Mouse (Mus musculus): ENCODE results near the gene Mrpl34.

Gene Mrpl34

DNA sequence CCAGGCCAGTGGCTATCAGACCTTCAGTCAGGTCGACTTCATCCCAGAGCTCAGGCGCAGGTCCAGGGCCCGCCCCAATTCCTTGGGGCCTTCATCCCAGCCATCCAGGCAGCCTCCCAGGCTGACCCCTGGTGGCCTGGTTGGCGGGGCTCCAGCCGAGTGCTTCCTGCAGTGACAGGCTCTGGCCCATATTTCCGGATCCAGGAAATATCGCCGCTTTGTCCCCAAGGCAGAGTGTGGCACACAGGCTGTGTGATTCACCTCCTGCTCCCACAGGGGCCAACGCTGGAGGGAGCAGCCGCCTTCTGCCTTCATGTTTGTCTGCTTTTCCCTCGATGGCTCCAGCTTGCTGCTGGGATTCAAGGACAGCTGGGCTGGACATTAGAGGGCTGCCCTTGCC is 31.7 kb downstream of the Mrpl34 start:
- no peak for DNase-seq (ENCODE audit: low spot score in 2 of 2)

- no peak for DNase-seq (ENCODE audit: low spot score in 2 of 2)
Observed at GRCm38 (mm10) chr8:71497077-71497645, 32.4 kb downstream of the Mrpl34 start.

- DNase-seq (ENCODE audit: low spot score in 2 of 2): no peak
Observed at GRCm38 (mm10) chr8:71497881-71498501, 33.2 kb downstream of the Mrpl34 start.

GRCm38 (mm10) chr8:71498816-71499690 is 34.3 kb downstream of the Mrpl34 start:
- DNase-seq (ENCODE audit: low spot score in 2 of 2): no peak

DNA sequence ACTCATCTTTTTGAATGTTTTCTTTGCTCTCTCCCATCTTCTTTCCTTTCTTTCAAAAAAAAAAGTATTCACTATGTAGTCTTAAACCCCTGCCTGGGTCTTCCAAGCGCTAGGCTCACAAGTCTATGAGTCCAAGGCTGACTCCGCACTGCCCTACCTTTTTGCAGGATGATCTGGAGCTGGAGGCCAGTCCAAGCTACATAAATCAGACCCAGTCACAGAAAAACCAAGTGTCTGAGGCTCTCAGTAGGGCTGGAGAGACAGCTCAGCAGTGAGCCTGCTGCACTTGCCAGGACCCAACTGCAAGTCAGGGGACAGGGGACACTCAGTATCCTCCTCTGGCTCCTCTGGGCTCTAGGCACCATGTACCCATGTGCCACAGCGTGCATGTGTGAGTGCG is 39.6 kb downstream of the Mrpl34 start:
- no peak for DNase-seq (ENCODE audit: low spot score in 2 of 2)

DNA sequence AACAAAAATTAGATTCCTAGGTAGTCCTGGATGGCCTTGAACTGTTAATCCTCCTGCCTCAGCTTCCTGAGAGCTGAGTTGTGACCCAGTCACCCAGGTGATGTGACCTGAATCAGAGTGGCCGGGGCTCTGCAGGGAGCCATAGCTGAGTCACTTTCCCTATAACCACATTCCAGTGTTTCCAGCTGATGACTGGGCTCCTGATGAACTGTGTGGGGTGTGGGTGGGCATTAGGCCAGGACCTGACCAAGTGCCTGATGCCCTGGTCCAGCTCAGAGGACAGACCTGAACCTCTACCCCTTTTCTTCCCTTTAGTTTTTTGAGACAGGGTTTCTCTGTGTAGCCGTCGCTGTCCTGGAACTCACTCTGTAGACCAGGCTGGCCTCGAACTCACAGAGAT is 40.6 kb downstream of the Mrpl34 start:
- DNase-seq (ENCODE audit: low spot score in 2 of 2): no peak

DNA sequence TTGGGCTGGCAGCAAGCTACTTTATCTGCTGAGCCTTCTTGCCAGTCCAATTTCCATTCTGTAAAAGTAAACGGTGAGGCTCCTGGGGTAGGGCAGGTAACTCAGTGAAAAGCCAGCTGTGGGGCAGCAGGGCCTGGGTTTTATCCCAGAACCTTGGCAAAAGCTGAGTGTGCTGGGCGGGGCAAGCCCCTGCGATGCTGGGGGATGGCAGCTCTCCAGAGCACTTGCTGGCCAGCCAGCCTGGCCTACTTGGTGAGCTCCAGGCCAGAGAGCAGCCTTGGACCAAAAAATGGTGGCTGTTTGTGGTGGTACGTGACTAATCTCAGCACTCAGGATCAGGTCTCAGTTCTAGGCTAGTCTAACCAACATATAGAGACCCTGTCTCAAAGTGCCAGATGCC is 41.2 kb downstream of the Mrpl34 start:
- no peak for DNase-seq (ENCODE audit: low spot score in 2 of 2)

DNA sequence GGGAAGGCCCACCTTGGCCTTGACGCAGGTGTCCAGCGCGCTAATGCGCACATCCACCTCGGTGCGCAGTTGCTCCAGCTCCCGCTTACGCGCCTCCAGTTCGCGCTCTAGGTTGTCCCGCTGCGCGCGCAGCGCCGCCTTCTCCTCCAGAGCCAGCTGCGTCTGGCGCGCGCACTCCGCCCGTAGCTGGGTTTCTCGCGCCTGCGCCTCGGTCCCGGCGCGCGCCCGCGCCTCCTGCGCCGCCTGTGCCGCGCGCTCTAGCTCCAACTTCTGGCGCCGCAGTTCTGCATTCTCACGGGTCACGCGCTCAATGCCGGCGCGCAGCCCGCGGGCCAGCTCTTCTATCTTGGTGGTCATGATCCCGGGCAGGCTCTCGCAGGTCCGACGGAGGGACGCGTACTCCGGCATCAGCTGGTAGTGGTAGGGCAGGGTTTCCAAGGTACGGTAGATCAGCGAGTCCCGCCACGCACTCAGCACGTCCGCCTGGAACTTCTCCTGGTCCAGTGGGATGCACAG is 42.9 kb downstream of the Mrpl34 start:
- peak; percentile 70 to 90 for DNase-seq (ENCODE audit: low spot score in 2 of 2)

GRCm38 (mm10) chr8:71509316-71509715 is 44.6 kb downstream of the Mrpl34 start:
- DNase-seq (ENCODE audit: low spot score in 2 of 2): no peak

DNA sequence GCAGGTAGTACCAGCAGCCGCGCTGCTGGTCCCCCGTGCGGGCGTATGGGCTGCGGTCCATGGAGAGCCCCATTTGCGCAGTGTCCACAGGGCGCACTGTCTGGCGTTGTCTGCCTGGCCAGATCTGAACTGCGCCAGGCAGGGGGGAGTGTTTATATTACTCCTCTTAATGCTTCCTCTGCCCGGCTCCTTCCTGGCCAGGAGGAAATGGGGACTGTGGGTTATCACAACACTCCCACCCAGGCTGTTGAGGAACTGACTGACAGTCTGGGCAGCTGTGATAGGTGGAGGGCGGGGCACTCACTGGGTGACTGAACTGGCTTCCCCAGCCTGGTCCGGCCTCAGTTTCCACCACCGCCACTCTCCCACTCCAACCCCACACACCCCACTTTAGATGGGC is 46.9 kb downstream of the Mrpl34 start, which contains the start of gene Plvap:
Plvap (minus strand) TSS at position 109 of the 400 bp plus-strand sequence.
- no peak for DNase-seq (ENCODE audit: low spot score in 2 of 2)

- no peak for DNase-seq (ENCODE audit: low spot score in 2 of 2)
Observed at GRCm38 (mm10) chr8:71513018-71513754, 48.4 kb downstream of the Mrpl34 start.

GRCm38 (mm10) chr8:71515043-71515442 is 50.3 kb downstream of the Mrpl34 start:
- no peak for DNase-seq (ENCODE audit: low spot score in 2 of 2)

All from frontal cortex, postnatal 36 days (tissue).